Mouse (Mus musculus) urinary bladder, postnatal 25 days (tissue): ENCODE measurements around the gene Gm13287.
"Not testable (repeated sequence)": the region's sequence is repeated elsewhere in the genome, so short reads cannot be mapped to it uniquely, and the experiment has no call there.

Experiments
- DNase-seq: peaks from one replicate; pipeline ENCODE4 v3.0.0; 2022; ENCODE audit warnings: low spot score

The Gm13287 gene

GRCm38 (mm10) chr4:88802954-88803353, at the start of gene Gm13287:
Gene Gm13287 (plus strand): TSS chr4:88803254.
- DNase-seq, result not testable (repeated sequence)

GRCm38 (mm10) chr4:88754818-88755340, 48.2 kb upstream of the Gm13287 start, which contains the start of gene Gm13271:
Gene Gm13271 (plus strand): TSS chr4:88754868.
- peak; percentile 71 for DNase-seq

GRCm38 (mm10) chr4:88756581-88757513, 46.2 kb upstream of the Gm13287 start:
- DNase-seq, result not testable (repeated sequence)

- peak; percentile 86 for DNase-seq
Observed at GRCm38 (mm10) chr4:88757628-88758031, 45.4 kb upstream of the Gm13287 start.

GRCm38 (mm10) chr4:88758751-88759150, 44.3 kb upstream of the Gm13287 start:
- DNase-seq, result not testable (repeated sequence)

GRCm38 (mm10) chr4:88759610-88760268, 43.3 kb upstream of the Gm13287 start, which contains the start of gene Gm13283:
Gene Gm13283 (plus strand): TSS chr4:88760119.
- DNase-seq, result peak; percentile 40

- peak; percentile 46 for DNase-seq
Observed at GRCm38 (mm10) chr4:88760431-88760830, 42.6 kb upstream of the Gm13287 start.

GRCm38 (mm10) chr4:88761776-88762175, 41.3 kb upstream of the Gm13287 start:
- DNase-seq, result peak; percentile 74

- DNase-seq, result not testable (repeated sequence)
Observed at GRCm38 (mm10) chr4:88762341-88762740, 40.7 kb upstream of the Gm13287 start.

- not testable (repeated sequence) for DNase-seq
Observed at GRCm38 (mm10) chr4:88763384-88764018, 39.6 kb upstream of the Gm13287 start.

GRCm38 (mm10) chr4:88773534-88773933, 29.5 kb upstream of the Gm13287 start, which contains the start of gene Gm13290:
Gene Gm13290 (plus strand): TSS chr4:88773834.
- DNase-seq, result not testable (repeated sequence)

GRCm38 (mm10) chr4:88776622-88777021, 26.4 kb upstream of the Gm13287 start, which contains the start of gene Gm13289:
Gene Gm13289 (plus strand): TSS chr4:88776922.
- DNase-seq, result not testable (repeated sequence)

- DNase-seq, result not testable (repeated sequence)
Observed at GRCm38 (mm10) chr4:88779550-88779949, 23.5 kb upstream of the Gm13287 start, which contains the start of gene Gm13272. Gene Gm13272 (plus strand): TSS chr4:88779850.

GRCm38 (mm10) chr4:88780320-88780719, 22.7 kb upstream of the Gm13287 start:
- DNase-seq, result not testable (repeated sequence)

GRCm38 (mm10) chr4:88781831-88782230, 21.2 kb upstream of the Gm13287 start, which contains the start of gene Ifnz:
Gene Ifnz (plus strand): TSS chr4:88782131.
- not testable (repeated sequence) for DNase-seq

- not testable (repeated sequence) for DNase-seq
Observed at GRCm38 (mm10) chr4:88782335-88782734, 20.7 kb upstream of the Gm13287 start.

GRCm38 (mm10) chr4:88785409-88785808, 17.6 kb upstream of the Gm13287 start, which contains the start of gene Gm13276:
Gene Gm13276 (plus strand): TSS chr4:88785709.
- not testable (repeated sequence) for DNase-seq

GRCm38 (mm10) chr4:88788402-88788801, 14.7 kb upstream of the Gm13287 start, which contains the start of gene Gm13277:
Gene Gm13277 (plus strand): TSS chr4:88788632.
- DNase-seq, result not testable (repeated sequence)

GRCm38 (mm10) chr4:88791250-88791649, 11.8 kb upstream of the Gm13287 start, which contains the start of gene Gm13278:
Gene Gm13278 (plus strand): TSS chr4:88791550.
- DNase-seq, result not testable (repeated sequence)

GRCm38 (mm10) chr4:88793936-88794675, 8.9 kb upstream of the Gm13287 start, which contains the start of gene Gm13275:
Gene Gm13275 (plus strand): TSS chr4:88794487.
- peak; percentile 81 for DNase-seq
